Mouse (Mus musculus) kidney, adult 8-10 months (tissue): ENCODE data around the gene Fh1.

Experiments used
- DNase-seq, 2 experiments: peaks; one replicate each; pipeline ENCODE4 v3.0.0; 2022

Fh1 gene

DNA sequence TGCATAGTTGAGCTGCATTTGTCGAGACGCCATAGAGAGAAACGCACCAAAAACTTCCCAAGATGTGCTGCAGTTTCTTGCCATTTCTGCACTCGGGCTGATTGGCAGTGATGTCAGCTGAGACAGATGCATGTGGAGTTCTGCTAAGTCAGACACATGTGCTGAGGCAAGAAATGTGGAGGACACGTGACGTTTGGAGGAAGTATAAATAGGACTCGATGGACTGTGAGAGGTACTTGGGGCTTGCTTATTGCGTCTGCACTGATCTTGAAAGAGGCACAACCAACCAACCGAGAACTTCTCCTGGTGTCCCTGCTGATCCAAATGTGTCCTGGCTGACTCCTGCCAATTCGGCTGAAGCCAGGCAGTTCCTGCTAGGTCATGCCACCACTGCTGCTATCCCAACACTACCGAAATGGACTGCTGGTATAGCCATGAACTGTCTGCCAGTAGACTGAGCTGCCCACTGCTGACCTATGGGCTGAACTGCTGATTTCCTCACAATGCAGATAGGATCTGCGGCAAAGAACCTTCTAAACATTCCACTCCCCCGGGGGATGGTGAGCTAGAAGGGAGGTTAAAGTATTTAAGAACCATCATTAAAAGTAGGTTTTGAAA, 5.5 kb downstream of the Fh1 start, which contains the start of gene Kmo:
Gene Kmo, plus strand, starts transcription at position 568 of the 618 bp plus-strand sequence.
- DNase-seq: no peak

DNA sequence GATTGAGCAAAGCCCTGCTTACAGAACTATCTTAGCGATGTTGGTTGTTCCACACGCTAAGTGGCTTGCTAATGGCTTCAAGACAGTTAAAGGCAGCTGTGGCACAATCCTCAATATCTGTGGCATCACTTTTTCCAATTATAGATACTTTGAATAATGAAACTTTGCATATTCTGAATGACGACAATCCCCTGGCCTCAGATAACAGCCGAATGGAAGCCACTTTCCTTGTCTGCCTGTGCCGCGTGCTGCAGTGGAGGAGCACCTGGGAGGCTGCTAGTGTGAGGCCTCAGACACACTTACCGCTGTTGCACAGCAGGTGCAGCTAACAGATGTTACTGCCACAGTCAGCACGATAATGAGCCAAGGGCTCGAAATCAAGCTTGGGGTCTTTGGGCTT, 10.4 kb downstream of the Fh1 start:
- no peak for DNase-seq

DNA sequence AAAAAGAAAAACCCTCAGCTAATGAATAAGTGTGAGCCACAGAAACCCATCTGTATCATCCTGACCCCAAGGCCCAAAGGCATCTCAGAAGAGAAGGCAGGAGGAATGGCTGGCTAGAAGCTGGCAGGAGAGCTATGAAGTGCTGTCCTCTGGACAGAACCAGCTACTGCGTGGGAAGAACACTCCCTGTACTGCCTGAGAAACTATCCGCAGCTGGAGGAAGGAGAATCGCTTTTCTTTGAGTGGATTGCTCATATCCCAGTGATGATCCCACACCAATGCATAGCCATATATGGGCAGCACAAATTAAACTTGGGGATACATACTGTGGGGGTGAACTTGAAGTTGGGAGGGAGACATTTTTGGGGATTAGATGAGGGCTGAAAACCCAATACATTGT, 16.7 kb downstream of the Fh1 start:
- DNase-seq: no peak

DNA sequence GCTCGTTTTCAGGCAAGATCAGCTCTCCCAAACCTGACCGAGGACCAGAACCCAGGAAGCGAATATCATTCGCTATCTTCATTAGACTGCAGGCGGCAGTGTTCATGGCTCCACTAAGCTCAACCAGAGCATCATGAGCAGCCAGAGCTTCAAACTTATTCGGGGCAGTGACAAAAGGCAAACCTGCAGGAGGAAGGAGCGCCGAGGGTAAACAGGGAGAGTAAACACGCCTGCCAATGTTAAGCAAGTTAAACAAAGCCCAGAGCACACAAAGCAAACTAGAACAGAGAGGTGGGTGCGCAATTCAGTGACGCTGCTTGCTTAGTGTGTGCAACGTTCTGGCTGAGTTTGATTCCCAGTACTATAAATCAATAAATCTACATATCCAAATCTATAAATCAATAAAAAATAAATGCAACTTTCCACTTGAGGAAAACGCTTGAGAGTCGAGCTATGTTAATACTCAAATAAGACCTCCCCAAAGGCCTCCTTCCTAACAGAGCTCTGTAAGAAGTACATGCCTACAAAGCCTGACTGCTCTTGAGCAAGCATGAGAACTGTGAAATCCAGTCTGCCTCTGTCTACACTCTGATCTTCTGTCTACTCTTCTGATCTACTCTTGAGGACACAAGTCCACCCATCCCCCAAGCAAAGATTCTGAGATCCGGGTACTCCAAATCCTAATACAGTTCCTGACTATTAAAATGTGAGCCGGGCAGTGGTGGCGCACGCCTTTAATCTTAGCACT, 17.4 kb downstream of the Fh1 start:
- no peak for DNase-seq

DNA sequence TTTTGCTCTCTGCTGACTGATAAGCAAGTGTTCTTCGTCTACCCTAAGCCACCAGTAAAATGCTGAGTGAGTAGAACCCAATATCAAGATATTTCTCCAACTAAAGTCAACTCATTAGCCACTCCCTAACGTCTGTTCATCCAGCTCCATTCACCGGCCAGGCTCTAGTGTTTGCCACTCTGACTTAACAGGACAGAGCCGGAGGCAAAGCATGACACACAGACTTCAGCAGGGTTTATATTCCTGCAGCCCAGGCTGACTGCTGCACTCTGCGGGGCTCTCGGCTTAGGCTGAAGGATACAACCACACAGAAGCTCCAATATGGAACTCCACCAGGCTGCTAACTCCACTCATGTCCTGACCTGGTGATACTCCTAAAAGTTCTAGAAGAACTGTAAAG, 18.1 kb downstream of the Fh1 start:
- DNase-seq: no peak

DNA sequence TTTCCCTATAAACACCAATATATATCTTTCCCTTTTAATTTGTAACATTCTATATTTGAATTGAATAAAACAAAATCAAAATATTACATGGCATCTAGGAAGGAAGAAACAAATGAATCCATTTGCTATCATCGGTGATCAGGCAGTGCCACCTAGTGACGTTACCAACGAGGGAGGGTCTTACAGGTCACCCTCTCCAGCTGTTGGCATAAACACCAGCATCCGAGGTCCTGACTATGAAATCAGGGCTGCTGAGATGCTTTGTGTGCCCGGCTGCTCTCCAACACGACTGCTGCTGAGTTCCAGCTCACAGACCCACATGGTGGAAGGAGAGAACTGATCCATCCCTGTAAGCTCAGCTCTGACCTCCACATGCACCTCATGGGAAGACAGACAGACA, 22.0 kb downstream of the Fh1 start:
- no peak for DNase-seq

DNA sequence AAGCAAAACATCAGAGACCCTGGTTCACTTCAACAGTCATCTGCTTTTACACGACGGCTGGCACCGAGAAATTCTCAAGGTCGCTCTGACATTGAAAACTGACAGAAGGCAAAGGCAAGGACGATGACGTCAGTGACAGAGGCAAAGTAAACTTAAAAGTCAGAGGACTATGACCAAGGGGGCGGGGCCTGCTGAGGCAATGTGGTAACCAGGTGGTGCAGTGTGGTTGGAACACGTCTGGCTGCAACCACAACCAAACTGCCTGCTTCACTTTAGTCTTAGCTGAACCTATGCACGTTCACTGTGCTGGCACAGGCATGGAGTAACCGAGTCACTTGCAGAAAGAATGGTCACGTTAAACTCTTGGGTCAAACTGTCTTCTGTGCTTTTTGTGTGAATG, 23.2 kb downstream of the Fh1 start:
- DNase-seq: no peak

DNA sequence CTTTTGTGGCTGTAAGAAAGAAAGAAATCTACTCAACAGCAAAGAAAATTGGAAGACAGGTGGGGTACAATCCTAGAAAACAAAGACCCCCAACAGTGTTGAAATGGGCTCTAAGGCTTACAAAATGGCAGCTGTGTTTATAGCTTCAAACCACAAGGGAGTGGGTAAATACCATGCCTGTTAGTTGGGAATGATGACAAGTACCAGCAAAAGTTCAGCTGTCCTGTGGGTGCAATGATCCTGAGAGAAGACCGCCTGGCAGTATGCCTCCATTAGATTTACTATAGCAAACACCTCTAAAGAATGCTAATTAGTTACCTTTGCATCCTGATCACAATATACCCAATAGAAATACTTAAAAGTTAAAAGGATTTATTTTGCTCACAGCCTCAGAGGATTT, 32.6 kb downstream of the Fh1 start:
- no peak for DNase-seq

DNA sequence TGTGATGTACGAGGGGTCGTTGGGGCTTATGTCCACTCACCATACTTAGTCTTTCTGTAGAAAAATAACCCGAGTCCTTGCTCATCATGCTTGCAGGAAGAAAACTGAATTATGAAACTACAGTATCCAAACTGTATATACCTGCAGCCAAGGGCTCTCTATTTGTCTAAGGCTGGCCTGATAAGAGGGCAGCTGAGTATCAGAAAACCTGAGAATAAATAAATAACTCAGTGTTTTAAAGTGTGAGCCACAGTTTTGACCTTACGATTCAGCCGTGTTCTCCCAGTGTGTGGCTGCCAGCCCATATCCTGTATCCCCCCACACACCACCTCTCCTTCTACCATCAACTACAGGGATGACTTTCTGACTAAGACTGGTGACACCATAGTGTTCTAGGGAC, 38.8 kb downstream of the Fh1 start:
- no peak for DNase-seq

DNA sequence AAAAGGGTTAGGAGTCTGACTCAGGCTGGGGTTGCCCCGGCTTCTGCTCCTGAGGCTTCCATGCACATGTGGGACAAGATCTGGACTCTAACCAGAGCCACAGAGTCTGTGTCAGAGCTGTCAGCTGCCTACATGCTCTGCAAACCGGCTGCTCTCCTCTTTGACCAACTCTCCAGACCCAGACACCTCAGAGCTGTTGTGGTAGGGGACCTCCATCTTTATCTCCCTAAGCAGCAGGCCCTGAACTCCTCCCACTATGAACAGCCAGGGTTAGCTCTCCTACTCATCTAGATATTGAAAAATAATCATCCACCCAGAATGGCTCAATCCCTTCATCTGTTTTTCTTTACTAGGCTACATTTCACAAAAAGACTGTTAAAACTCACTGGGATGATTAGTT, 40.2 kb downstream of the Fh1 start:
- no peak for DNase-seq

DNA sequence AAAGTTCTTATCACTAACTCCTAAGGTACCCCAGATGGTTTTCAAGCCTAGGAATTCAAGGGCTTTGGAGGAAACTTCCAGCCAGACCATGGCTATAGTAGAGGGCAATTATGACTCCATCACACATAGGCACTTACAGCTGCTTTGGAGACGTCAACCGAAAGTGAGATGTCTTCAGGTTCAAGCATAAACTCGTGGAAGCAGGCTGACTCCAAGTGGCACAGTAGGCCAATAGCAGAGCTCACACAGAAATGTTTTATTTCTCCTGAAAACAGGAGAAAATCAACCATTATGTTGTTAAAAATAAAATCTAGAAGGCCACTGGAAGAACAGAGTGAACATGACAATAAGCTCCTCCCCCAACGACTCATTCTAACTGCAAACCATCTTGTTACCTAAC, 42.6 kb downstream of the Fh1 start:
- no peak for DNase-seq

DNA sequence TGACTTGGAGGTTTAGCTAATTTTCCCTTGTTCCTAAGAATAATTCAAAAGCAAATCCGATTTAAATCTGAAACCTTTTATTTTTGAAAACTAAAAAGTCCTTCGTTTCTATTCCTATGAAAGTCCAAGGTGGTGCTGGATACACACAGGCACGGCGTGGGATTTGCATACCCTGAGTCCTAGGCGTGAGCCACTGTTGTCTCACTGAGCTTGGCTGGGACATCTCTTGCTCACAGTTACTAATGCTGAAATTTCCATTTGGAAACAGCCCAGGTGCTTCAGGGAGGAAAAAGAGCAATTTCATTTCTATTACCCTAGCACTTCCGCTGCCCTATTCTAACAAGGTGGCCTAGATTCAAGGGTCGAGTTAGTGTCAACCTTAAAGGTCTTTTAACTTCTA, 45.1 kb downstream of the Fh1 start:
- DNase-seq: no peak

DNA sequence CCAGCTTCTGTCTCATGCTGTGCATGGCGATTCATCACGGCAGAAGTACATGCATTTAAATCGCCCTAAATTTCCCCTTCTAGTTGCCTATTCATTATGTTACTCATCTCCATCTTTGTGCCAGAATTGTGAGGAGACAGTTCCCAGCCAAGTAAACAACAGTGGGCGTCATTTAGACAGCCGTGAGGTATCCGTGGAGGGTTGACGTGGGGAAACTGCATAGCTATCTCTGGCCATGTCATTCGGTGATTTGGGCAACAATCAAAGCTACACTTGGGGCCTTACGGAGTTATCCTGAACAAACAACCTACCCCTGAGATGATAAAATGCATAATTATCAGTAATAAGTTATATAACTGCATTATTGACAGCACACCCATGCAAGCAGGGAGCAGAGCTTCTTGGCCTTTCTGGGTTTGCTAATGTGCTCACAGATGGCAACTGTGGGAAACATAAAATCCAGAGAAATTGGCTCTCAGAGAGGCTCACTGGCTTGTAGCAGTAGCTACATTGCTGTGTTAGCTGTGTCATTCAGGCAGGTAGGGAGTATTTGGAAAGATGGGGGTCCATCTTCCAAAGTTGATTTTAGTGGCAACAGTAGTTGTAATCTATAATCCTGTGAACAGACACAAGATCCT, 45.7 kb downstream of the Fh1 start:
- DNase-seq: no peak

DNA sequence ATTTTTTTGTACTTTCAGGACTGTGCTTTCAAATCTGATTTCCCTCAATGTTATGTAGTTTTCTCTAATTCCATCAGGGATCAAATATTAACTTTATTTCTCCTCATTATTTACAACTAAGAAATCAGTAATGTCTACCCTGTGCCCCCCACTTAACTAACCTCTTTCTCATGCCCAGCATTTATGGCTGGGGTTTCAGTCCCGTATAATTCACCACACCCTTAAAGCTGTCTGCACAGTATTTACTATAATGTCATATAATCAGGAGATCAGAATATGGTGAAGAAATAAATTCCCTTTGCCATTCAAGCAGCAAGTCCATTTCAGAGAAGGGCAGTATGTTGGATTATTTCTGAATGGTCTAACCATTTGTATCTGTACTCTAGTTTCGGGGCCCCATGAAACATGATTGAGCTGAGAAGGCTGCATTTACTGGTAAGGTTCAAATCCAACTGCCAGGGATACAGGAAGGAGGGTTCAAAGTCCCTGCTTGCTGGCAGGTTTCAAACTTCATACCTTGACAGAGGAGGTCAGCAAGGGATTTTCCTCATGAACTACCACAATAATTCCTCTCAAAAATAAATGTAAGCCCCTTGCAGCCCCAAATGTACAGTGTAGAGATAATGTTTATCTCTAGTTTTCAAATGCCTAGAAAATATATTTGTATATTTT, 46.9 kb downstream of the Fh1 start:
- DNase-seq: no peak

DNA sequence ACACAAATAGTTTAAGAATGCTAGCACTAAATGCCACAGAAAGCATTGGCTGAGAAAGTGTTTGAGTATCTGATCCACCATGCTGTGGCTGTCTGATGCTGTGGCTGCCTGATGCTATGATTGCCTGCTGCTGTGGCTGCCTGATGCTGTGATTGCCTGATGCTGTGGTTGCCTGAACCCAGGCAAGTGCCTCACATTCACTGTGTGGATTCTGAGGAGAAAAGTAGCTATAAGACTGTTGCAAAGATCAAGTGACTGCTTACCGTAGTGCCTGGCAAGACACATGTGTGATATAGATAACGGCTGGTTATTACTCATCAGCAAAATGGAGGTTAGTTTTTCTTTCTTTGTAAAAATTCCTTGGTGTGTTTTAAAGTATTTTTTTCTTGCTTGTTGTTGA, 51.3 kb downstream of the Fh1 start:
- DNase-seq: no peak

DNA sequence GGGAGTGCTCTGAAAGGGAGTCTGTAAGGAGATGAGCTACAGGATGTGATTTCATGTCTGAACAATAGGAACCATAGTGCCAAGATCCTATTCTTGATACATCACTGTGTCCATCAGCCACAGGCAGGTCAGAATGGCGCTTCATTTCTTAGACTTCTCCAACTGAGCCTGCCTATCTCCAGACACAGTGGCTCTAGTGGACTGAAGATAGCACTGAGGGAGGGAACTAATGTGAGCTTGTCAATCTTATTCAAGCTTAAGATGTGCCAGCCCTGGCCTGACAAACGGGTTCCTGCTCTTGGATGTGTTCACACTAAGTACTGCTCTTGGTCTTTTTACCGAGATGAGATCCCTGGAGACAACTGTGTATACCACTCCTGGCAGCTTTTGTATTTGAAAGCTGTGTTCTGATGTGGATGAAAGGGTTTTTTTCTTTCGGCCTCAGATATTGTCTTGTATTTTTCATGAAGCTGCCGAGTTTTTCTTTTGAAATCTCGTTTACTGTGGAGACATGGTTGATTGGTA, 59.8 kb downstream of the Fh1 start:
- DNase-seq: no peak

DNA sequence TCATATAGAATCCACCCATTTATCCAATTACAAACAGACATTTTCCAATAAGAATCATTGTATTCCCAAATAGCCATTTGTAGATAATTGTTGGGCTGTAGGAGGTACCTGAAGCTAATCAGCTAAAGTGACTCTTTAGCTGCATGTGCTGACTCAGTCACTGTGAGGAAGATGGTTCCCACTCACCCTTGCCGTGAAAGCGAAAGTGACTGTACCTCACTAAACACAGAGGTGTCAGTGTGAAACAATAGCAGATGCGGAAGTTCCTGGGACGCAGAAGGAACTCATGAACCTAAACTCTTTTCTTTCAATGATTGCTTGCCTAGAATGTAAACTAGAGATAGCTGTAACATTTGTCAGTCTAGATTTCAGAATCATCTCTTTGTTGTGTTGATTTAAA, 61.1 kb downstream of the Fh1 start:
- DNase-seq: no peak

DNA sequence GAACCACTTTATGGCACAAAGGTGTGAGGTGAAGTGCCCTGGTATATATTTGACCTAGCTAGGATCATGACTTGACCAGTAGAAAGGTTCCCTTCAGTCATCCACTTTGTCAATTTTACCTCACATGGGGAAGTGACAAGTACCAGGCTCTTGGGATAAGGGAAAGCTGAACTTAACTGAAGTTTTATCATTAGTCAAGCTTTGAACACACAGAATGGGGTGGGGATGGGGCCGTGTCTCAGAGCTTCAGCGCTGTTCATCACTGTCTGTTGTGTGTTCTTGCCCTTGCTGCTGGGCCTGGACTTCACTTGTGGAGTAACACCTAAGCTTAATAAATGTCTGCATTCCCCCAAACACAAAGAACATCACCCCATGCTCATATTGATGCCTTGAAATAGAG, 63.1 kb downstream of the Fh1 start:
- no peak for DNase-seq

DNA sequence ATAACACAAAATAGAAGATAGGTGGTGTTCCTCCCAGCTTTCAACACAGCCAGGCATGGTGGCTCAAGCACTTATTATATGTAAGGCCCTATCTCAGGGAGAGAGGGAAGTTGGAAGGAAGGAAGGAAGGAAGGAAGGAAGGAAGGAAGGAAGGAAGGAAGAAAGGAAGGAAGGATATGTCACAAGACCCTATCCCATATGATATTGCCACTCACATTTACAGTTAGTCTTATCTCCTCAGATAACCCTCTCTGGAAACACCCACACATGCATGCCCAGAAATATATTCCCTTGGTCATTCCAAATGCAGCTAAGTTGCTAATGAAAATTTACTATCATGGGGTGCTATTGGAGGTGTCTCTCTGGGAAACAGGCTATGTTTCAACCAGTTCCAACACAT, 63.6 kb downstream of the Fh1 start:
- no peak for DNase-seq

DNA sequence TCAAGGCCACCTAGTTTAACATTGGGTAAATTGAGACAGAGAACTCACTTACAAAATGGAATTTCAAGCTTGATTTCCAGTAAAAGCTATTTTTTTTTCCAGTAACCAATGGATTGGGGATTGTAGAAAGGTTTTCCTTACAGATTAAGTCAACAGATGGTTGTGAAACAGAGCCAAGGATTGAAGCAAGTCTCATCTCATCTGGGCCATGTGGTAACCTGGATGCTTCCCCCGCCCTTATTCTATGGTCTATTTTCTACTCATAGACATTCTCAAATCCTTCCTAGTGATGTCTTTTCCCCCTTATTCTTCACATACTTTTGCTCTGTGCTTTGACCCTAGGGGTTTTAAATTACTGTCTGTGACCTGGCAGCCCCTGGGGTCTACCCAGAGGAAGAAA, 70.8 kb downstream of the Fh1 start:
- no peak for DNase-seq

DNA sequence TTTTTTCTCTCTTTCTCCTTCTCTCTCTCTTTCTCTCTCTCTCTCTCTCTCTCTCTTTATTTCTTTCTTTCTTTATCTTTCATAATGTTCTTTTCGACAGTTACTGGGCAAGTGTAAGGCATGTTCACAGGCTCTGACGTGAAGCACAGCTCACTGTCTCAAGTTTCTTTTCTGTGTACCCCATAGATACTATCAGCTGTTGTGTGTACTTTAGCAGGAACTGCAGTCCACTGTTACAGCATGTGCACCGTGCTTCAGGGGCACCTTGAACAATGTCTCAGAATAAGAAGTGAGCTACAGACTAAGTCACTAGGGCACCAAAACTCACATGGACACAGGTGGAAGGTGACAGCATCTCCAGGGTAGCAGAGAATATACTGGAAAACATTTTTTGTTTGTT, 73.0 kb downstream of the Fh1 start:
- no peak for DNase-seq

DNA sequence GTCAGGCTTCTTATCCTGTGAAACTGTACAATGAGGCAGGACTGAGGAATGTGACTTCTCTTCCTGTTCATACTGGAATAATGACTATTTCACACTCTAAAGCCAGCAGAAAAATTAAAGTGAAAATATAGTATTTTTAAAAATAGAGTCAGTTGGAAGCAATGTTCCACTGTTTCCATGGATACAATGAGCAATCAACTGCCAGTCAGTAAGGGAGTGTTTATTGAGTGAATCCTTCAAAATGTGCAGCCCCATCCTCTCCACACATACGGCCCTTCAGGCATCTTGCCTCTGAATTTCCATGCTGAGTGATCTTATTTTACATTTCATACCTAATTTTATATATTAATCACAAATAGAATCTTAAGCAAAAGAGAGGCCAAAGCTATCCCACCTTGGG, 74.8 kb downstream of the Fh1 start:
- no peak for DNase-seq
